Mouse (Mus musculus) retina, postnatal 1 day (tissue): ENCODE results near the gene Adamtsl5.

ENCODE experiments used
- DNase-seq: peaks from one replicate; pipeline ENCODE4 v3.0.0-alpha.2; 2012

The Adamtsl5 gene

GRCm38 (mm10) chr10:80341491-80342304, 6.5 kb downstream of the Adamtsl5 start:
- no peak for DNase-seq

GRCm38 (mm10) chr10:80341026-80341425, 7.2 kb downstream of the Adamtsl5 start:
- no peak for DNase-seq

GRCm38 (mm10) chr10:80339941-80340750, 8.1 kb downstream of the Adamtsl5 start:
- DNase-seq: peak; percentile 91

GRCm38 (mm10) chr10:80336263-80336662, 11.9 kb downstream of the Adamtsl5 start:
- no peak for DNase-seq

GRCm38 (mm10) chr10:80332525-80332989, 15.7 kb downstream of the Adamtsl5 start:
- DNase-seq: no peak

- peak; percentile 41 for DNase-seq
These were observed 16.3 kb downstream of the Adamtsl5 start for GRCm38 (mm10) chr10:80331636-80332524.

- no peak for DNase-seq
These were observed 17.3 kb downstream of the Adamtsl5 start for GRCm38 (mm10) chr10:80330888-80331287.

- no peak for DNase-seq
These were observed 18.1 kb downstream of the Adamtsl5 start for GRCm38 (mm10) chr10:80330084-80330483.

GRCm38 (mm10) chr10:80329273-80330081, 18.7 kb downstream of the Adamtsl5 start, which contains the start of the genes Pcsk4 and Reep6:
Gene Pcsk4, minus strand, starts transcription at chr10:80329498.
Gene Reep6, plus strand, starts transcription at chr10:80329953.
- DNase-seq: peak; percentile 99

GRCm38 (mm10) chr10:80325045-80325444, 23.2 kb downstream of the Adamtsl5 start:
- no peak for DNase-seq

GRCm38 (mm10) chr10:80324120-80325037, 23.8 kb downstream of the Adamtsl5 start:
- no peak for DNase-seq

- DNase-seq: peak; percentile 78
These were observed 24.7 kb downstream of the Adamtsl5 start for GRCm38 (mm10) chr10:80323261-80324119.

GRCm38 (mm10) chr10:80322811-80323211, 25.4 kb downstream of the Adamtsl5 start:
- peak; percentile 40 for DNase-seq

- DNase-seq: no peak
These were observed 26.3 kb downstream of the Adamtsl5 start for GRCm38 (mm10) chr10:80321670-80322581.

GRCm38 (mm10) chr10:80321014-80321669, 27.1 kb downstream of the Adamtsl5 start:
- no peak for DNase-seq

- DNase-seq: peak; percentile 94
These were observed 27.9 kb downstream of the Adamtsl5 start, which contains the start of gene 2310011J03Rik for GRCm38 (mm10) chr10:80320340-80320760. Gene 2310011J03Rik, minus strand, starts transcription at chr10:80320537.

GRCm38 (mm10) chr10:80317011-80317410, 31.2 kb downstream of the Adamtsl5 start:
- DNase-seq: no peak

- DNase-seq: peak; percentile 51
These were observed 31.8 kb downstream of the Adamtsl5 start for GRCm38 (mm10) chr10:80316359-80316781.
